Mouse (Mus musculus): ENCODE measurements around the gene Iqcc.

Iqcc gene

DNA sequence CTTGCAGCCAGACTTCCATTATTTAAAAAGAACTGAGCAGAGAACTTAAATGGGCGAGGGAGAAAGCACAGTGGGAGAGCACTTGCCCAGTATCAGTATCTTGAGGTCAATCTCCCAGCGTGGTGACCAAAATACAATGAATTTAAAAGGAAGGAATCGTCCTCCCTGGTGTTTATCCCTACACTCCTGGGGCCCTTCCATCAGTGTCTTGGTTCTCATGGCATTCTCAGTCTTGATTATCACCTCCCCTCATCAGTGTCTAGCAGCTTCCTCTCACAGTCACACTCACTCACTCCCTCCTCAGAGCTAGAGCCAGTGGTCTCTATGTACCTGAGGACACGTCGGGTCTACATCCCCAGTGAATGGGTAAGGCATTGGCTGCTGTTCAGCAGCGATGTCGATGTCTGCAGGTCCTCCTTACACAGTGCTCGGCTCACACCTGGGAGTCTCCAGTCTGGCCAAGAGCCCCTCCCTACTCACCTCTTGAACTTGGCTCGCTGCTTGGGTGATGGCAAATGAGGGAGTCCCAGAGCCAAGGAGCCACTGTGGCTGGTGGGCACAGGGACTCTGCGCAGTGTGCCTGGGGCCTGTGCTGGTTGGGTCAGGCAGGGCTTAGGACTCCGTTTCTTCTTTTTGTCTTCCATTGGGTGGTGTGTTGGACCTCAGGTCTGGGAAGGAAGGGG, 3.4 kb upstream of the Iqcc start:
- DNase-seq (ENCODE audit: low spot score) = no peak

DNA sequence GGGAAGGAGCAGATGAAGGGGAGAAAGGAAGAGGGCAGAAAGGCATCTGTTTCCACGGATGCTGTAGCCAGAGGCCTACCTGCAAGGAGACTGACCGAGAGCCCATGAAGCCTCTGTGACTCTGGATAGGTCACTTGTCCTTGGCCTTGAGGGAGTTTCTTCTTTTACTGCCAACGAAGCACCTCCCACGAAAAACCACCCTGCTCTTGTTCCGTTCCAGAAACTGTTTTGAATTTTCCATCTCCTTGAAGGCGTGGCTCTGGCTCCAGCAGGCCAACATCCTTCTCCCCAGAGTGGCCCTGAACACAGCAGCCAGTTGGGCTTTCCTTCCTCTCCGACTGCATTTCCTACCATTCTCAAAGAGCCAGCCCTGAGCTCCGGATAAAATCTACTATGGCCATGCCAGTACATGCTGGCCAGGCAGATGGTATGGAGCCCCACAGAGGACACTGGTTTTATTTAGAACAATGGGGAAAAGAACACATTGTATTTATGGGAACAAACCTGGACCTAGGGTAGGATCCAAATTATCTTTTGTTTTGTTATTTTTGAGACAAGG, 2.5 kb upstream of the Iqcc start:
- DNase-seq (ENCODE audit: low spot score) = no peak

DNA sequence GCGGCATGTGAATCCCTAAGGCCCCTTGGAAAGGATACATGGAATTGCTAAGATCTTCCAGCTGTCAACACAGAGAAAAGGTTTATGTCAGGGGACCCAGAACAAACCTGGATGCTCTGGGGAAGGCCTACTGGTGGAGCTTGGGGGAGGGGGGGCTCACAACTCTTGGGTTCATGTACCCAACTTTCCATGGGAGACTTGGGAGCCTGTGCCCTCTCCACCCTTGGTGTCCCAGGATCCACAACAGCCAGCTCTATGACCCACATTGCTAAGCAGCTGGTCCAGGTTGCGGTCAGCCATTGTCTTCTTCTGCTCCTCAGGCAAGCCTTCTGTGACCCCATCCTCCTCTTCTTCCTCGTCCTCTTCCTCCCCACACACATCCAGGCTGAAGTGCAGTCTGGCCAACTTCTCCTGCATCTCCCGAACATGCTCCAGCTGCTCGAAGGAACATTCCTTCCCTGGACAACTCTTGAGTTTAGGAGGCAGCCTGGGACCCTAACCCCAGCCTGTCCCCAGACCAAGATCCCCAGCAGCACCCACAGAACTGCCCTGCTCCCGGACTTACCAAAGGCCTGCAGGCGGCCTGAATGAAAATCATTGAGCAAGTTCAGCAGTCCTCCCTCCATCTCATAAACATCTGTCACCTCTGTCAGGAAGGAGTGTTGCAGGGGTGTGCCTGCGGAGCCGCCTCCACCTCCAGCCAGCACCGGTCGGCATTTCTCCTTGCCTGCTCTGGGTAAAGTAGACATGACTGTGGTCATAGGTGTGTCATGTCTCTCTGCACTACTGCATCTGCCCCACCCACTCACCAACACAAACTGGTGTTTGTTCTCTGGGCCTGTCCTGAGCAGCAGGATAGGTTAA, 1.8 kb upstream of the Iqcc start:
- DNase-seq (ENCODE audit: low spot score) = no peak

DNA sequence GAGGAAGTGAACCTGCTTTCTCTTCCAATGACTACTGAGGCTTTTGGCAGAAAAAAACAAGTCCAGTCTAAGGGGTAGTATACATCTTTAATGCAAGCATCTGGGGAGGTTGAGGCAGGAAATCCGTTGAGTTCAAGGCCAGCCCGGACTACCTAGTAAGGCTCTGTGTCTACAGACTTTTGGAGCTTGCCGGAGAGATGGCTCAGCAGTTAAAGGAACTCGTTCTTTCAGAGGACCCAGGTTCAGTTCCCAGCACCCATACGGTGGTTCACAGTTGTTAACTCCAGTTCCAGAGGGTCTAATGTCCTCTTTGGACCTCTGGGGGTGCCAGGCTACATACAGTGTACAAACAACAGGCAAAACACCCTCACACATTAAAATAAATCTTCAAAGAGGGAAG, 868 bp downstream of the Iqcc start:
- no peak for DNase-seq (ENCODE audit: low spot score)

DNA sequence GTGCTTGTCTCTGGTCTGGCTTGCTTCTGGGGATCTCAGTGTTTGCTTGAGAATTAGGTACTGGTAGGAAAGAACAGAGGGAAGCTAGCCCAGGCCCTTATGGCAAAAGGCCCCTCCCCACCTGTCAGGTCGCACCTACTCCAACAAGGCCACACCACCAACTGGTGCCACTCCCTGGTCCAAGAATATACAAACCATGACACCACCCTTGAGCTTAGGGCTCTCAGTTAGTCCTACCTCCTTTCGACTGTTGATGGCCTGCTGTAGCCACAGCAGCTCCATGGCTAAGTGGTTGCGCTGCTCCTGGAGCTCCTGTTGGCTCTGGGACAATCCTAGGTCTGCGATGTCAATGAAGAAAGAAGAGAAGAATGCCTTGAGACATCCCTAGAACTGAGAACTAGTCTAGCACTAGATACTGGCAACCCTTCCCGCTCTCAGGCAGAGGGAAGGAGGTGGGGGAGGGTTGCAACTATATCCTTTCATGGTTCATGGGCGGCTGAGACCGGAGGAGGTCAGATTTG, 1.7 kb downstream of the Iqcc start:
- DNase-seq (ENCODE audit: low spot score) = no peak

DNA sequence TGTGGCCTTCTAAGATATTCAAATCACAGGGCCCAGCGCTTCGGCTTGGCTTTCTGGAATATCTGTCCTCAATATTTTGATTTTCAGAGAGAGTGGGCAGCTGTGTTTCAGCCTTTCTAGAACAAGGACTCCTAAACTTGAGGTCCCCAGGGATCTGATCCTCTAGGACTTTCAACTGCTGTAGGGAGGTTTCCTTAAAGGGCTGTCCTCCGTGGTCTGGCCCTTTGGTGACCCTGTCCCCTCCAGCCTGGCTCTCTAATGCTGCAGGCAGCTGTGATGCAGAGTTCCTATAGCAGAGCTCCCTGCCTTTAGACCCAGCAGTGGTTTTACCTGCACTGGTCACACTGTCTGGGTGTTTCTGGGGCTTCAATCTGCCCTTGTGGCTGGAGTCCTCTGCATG, 2.3 kb downstream of the Iqcc start:
- no peak for DNase-seq (ENCODE audit: low spot score)

DNA sequence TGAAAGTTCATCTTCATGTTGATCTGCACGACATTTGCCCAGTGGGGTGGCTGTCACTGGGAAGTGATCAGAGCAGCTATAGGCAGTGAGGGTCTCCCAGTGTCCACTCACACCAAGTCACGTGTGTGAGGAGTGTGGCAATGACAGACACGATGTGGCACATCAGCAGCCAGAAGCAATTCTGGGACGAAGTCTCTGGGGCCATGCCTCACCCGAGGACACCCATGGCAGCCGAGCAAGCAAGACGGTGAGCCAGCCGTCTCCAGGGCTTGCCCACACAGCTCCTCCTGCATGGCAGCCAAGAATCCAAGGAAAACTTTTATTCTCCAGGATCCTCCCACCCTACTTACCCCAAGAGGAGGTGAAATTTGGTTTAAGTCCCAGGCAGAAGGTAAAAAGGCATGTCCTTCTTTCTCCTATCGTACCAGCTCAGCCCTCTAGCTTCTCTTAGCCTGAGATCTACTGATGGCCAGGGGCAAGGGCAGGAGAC, 3.1 kb downstream of the Iqcc start:
- DNase-seq (ENCODE audit: low spot score) = no peak

DNA sequence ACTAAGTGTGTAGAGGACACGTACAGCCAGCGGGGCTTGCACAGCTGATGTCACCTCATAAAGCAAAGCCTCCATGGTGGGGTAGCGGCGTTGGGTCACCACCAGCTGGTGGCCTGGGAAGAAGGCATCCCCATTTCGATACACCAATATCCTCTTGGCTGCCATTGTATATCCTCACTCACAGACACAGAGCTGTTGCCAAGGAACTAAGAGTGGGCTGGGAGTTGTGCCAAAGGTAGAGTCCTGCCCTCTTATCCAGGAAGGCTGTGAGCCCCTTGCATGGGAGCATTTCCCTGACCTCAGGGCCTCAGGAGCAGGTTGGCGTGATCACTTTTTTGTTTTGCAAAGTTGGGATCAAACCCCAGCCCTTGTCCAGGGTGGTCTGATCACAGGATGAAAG, 4.8 kb downstream of the Iqcc start, which contains the start of gene Dcdc2b:
TSS of gene Dcdc2b (minus strand) at position 165 of the 400 bp plus-strand sequence.
- DNase-seq (ENCODE audit: low spot score) = no peak

DNA sequence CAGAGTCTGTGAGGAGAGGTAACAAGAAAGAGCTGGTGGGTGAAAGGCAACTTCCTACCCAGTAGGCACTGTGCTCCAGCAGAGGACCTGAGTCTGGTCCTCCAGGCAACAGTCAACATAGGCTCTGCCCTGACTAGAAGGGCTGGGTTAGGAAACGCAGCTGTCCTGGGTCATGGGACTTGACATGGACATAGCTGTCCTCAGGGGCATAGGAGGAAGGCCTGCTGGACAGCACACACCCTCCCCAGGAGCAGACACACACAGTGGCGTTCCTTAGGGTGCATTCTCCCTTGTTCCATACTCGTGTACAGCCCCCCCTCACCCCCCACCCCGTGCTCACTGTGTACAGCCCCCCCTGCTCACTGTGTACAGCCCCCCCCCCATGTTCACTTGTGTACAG, 8.4 kb downstream of the Iqcc start:
- no peak for DNase-seq (ENCODE audit: low spot score)

DNA sequence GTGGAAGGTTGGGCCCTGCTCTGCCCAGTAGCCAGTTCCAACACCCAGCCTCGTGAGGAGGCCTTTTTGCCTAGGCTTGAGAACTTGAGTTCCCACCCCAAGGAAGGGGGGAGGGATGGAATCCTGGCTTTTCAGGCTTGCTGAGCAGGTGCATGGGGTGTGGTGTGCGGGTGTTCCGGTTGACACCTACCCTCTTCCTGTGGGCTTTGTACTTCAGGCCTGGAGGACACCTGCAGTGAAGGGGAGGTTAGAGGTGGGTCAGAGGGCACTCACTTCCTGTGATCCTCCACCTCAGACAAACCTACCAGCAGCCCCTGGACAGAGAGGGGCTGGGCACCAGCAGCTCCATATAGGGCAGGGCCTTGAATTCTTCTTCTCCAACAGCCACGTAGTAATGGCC, 8.9 kb downstream of the Iqcc start:
- no peak for DNase-seq (ENCODE audit: low spot score)

DNA sequence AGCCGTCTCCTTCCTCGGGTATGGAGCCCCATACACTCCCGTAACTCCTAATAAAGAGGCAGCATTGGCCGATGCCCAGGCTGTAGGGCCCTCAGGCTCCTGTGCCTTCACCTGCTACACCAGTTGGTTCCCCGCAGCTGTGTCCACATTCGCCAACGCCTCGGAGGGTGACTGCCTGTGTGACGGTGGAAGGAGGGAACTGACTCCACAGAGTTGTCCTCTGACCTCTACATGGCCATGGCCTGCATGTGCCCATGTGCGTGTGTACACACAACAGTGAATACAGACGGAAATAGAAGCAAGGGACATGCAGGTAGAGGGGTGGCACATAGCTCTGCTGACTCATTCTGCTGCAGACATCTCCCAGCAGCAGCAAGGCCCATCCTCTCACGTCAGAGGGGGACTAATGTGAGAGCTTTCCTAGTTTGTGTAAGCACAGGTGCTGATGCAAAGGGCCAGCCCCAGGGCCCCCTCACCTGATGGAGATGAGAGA, 9.7 kb downstream of the Iqcc start:
- DNase-seq (ENCODE audit: low spot score) = no peak

DNA sequence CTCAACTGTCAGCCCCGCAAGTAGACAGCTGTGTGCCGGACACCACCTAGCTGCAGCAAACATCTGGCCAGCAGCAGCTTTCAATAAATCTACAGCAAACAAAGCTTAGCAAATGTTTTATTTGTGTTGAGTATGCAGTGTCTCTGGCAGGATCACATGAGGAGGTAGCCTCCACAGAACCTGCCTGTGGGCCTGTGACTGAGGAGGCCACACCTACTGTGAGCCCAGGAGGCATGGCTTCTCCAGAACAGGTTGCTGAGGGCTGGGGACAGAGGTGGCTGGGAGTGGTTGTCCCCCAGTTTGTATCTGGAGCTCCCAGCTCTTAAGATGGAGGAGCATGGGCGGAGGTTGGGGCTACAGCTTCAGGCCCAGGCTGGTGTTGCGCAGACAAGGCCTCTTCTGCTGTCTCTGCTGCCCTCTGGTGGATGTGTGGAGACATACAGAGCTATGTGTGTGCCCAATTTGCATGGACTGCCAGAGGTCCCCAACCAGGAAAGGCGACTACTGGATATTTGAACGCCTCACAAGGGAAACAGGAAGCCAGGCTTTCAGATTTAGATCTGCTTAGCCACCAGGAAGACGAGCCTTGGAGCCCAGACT, 10.4 kb downstream of the Iqcc start:
- DNase-seq (ENCODE audit: low spot score) = peak; percentile 87

DNA sequence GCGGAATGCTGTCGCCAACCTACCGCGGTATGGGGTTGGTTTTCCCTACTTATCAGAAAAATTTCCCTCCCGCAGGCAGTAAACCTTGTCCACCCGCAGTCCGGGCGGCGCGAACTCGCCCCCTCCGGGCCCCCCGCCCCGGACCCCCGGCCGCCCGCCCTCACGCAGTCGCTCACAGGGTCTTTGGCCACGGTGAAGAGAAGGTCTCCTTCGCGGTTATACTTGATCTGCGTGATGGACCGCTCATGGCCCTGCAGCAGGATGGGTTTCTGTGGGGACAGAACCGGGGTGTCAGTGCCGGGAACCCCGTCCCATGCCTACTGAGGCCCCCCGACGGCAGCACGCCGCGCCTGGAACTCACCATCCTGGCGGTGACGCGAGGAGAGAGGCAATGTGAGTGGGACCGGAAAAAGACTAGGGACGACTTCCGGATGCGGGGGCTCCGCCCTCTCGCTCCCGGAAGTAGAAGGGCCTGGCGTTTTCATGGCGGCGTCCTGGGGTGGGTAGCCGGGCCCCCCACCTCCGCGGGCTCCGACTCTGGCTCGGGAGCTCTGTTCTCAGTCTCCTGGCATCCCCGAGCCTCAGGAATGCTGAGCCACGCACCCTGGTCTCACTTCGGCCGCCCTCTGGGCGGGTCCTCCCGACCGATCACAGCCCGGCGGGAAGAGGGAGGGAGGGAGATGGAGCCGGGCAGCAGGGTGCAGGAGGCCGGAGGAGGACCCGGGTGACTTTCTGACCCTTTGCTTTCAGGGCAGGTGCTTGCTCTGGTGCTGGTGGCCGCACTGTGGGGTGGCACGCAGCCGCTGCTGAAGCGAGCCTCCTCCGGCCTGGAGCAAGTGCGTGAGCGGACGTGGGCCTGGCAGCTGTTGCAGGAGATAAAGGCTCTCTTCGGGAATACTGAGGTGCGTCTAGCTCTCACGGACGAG, 18.4 kb downstream of the Iqcc start, which contains the start of the genes Eif3i and Tmem234:
TSS of gene Eif3i (minus strand) at position 416 of the 926 bp plus-strand sequence.
TSS of gene Tmem234 (plus strand) at position 436 of the 926 bp plus-strand sequence.
- peak; percentile 79 for DNase-seq (ENCODE audit: low spot score)

DNA sequence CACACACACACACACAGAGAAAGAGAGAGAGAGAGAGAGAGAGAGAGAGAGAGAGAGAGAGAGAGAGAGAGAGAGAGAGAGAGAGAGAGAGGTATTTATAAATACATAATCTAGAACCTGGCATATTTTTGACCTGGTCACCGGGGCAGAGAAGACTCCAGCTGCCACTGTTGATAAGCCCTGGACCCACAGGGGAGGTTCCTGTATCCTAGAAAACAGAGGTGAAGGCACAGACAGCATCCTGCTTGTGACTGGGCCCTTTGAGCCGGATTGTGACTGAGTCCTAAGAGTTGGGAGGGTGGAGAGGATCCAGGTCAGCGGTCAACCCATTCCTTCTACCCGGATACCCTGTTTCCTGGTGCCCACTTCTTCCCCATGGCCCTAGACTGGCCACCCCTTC, 30.0 kb downstream of the Iqcc start:
- DNase-seq (ENCODE audit: low spot score) = no peak

DNA sequence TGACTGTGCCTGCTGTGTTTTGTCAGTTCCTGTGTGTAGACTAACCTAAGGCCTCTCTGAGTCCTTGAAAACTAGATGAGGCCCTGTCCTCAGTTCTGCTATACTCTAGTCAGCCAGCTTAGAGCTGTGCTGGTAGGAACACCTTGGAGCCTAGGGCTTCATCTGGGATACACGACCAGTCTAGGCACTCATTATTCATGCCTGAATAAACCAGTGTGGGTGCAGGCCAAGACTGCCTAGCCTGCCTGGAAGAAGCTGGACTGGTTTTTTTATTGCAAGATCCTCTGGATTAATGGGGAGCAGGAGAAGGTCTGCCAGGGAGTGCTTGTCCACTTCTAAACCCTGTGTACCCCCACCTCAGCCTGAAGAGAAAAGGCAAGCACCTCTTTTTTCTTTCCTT, 32.0 kb downstream of the Iqcc start:
- no peak for DNase-seq (ENCODE audit: low spot score)

DNA sequence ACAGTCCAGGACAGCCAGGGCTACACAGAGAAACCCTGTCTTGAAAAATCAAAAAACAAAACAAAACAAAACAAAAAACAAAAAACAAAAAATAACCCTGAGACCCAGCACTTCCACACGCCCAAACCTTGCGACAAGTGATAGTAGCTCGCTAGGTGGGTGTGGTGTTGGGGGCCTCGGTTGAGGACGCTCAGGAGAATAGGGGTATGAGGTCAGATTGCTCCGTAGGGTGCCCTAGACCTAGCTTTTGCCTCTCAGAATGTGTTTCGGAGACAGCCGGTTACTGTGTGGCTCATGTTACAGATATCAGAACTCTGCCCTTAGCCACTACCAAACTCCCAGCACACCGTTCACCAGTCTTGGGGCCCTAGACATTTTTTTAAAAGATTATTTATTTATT, 33.1 kb downstream of the Iqcc start:
- no peak for DNase-seq (ENCODE audit: low spot score)

DNA sequence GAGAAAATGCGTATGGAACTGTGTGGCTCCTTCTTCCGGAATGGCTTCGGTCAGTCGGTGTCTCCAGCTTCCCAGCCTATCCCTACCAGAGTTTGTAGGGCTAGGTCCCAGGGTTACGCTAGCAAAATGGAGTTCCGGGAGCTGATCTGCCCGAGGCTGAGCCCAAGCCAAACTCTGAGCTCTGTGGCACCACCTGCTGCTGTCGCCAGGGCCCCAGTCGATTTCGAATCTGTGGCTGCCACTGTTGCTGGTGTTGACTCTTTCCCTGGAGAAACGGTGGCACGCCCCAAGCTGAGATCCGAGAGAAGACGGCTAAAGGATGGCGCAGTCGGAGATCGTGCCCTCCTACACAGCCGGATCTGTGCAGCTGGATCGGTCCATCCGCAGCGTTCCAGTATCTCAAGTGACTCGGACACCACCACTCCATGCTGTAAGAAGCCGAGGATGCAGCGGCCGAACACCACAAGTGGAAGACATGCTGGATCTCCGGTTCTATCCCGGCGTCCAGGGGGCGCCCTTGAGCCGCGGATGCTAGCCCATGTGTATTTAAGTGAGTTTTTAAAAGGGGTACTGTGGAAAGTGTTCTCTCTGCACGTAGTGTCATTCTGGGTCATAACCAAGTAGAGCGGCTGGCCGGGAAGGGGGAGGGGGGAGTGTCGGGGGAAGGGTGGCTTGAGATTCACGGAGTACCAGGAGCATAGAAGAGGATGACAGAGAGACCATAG, 33.9 kb downstream of the Iqcc start:
- DNase-seq (ENCODE audit: low spot score) = peak; percentile 83

DNA sequence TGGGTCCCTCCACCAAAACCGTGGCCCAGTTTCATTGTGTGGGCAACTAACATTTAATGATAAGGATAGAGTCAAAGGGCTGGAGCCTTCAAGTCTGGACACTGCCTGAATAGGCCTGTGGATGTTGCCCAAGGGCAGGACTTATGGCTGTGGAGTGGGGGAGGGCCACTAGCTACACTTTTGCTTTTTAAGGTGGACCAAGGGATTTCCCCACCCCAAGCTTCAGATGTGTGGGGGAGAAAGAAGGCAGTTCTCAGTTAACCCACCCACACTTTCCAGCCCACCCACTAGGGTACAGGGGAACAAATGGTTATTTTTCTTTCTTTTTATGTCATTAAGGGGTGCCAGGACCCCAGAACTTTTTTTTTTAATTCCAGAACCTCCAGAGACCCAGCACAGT, 34.5 kb downstream of the Iqcc start:
- no peak for DNase-seq (ENCODE audit: low spot score)

DNA sequence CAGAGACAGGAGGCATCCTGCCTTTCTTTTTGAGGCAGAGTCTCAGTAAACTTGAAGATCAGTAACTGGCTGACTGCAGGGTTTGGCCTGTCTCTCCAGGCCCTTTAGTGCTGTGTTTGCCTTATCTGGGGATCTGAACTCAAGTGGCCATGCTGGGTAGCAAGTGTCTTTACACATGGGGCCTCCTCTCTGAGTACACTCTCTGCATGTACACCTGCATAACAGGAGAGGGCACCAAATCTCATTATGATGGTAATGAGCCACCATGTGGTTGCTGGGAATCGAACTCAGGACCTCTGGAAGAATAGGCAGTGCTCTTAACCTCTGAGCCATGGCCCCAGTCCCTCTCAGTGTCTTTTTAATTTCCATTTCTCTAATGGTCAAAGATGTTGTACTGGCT, 36.6 kb downstream of the Iqcc start:
- no peak for DNase-seq (ENCODE audit: low spot score)

DNA sequence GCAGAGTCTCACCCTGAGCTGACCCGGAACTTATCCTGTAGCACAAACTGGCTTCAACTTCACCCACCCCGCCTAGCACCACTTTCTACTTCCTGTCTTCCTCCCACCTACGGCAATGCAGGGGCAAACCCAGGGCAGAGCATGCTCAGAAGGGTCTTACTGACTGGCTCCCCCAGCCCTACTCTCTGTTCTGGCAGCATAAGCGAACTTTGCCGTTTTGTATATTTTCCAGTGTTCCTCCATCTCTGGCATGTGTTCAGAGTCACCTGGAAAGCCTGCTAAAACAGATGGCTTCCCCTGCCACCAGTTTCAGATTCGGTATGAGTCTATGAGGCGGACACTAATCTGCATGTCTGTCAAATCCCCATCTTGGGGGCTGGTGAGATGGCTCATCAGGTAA, 38.6 kb downstream of the Iqcc start:
- no peak for DNase-seq (ENCODE audit: low spot score)
